ENCODE assay signal across 9 mouse cellular contexts in genomic region chr8:106060521-106060920, GRCm38 (mm10). TPM values are rescaled to one million over a fixed set of nuclear protein-coding genes. Genes with fewer than 3 reads are reported as not detected.
DNase-seq lines count a peak whose midpoint lies in the region; ATAC-seq and TF ChIP-seq lines count a peak whose summit lies in the region.
"Had no signal": no experiment of that assay in that cellular context is flagged by ENCODE, and none has a peak within 500 bp of the region (broad histone marks: within the 10 kb centered on the region; RNA-seq: fewer than 3 reads in every experiment).

No protein-coding gene starts in this region.

- no peak for TF ChIP-seq POLR2A in thymus, adult 2 months (IDR thresholded peaks at IDR 0.05; ENCODE audit: control insufficient read depth, extremely low read depth, insufficient read depth, low read length, poor library complexity)

- DNase-seq in embryo, embryonic 11 days = peak; percentile 3
- no peak for DNase-seq in embryo, embryonic 10 days (ENCODE audit: low spot score)
- no peak for DNase-seq in thymus, adult 2 months
- no peak for DNase-seq in thymus, adult 18-20 months
- no peak for DNase-seq in urinary bladder, postnatal 4 days (ENCODE audit: low spot score in 2 of 2)
- DNase-seq in yolk sac, embryonic 10.5 days (ENCODE audit: low spot score) = no peak

- H3K27ac ChIP-seq in thymus, adult 2 months (ENCODE audit: control insufficient read depth, insufficient read depth, low read length) = peak overlapping the region; percentile 73
- H3K27ac ChIP-seq in limb, embryonic 12.5 days = no peak overlapping the region
- no peak overlapping the region for H3K27ac ChIP-seq in stomach, embryonic 16.5 days (ENCODE audit: low read length)

- H3K4me3 ChIP-seq in thymus, adult 2 months (ENCODE audit: control insufficient read depth, insufficient read depth, low read length) = peak overlapping the region; percentile 53
- H3K4me3 ChIP-seq in limb, embryonic 12.5 days (replicated peaks) = peak overlapping the region; percentile 85
- H3K4me3 ChIP-seq in stomach, embryonic 16.5 days (replicated peaks; ENCODE audit: low read length) = peak overlapping the region; percentile 89

- H3K4me2 ChIP-seq in limb, embryonic 12.5 days = peak overlapping the region; percentile 81
- H3K4me2 ChIP-seq in stomach, embryonic 16.5 days (ENCODE audit: low read depth, low read length) = peak overlapping the region; percentile 63

- WGBS in thymus, adult 2 months = 0% methylated on average over 3 of the region's 3 CpGs
- WGBS in limb, embryonic 12.5 days = 5% methylated on average over 3 of the region's 3 CpGs
- WGBS in stomach, embryonic 16.5 days = 5% methylated on average over 3 of the region's 3 CpGs

- 0 out of 2 replicates have a peak, but pooled peaks cover 3% of the 10 kb centered on the region for H3K36me3 ChIP-seq in thymus, adult 2 months (ENCODE audit: control insufficient read depth, insufficient read depth, low read length)
- peaks cover 3% of the 10 kb centered on the region; the same call in 1 of the 2 replicates for H3K36me3 ChIP-seq in limb, embryonic 12.5 days
- H3K36me3 ChIP-seq in stomach, embryonic 16.5 days (ENCODE audit: control insufficient read depth, insufficient read depth, low read length) = no peaks in the 10 kb centered on the region

- peak overlapping the region; percentile 91 for H3K9ac ChIP-seq in limb, embryonic 12.5 days (replicated peaks)
- H3K9ac ChIP-seq in stomach, embryonic 16.5 days (ENCODE audit: low read length) = no peak overlapping the region; the same call in 1 of the 2 replicates

- no peak for ATAC-seq in limb, embryonic 12.5 days (ENCODE audit: insufficient number of reproducible peaks, insufficient read depth, low FRiP score, low TSS enrichment, low read depth)
- no peak for ATAC-seq in stomach, embryonic 16.5 days (ENCODE audit: insufficient read depth, low FRiP score)

- peaks cover 29% of the 10 kb centered on the region for H3K4me1 ChIP-seq in thymus, adult 2 months (replicated peaks; ENCODE audit: control insufficient read depth, insufficient read depth, low read length)
- peaks cover 22% of the 10 kb centered on the region for H3K4me1 ChIP-seq in limb, embryonic 12.5 days (replicated peaks)
- H3K4me1 ChIP-seq in stomach, embryonic 16.5 days (ENCODE audit: control insufficient read depth, insufficient read depth, low read length) = peaks cover 24% of the 10 kb centered on the region

- no peaks in the 10 kb centered on the region for H3K27me3 ChIP-seq in thymus, adult 2 months (ENCODE audit: control insufficient read depth, insufficient read depth, low read length)
- H3K27me3 ChIP-seq in limb, embryonic 12.5 days = no peaks in the 10 kb centered on the region
- no peaks in the 10 kb centered on the region for H3K27me3 ChIP-seq in stomach, embryonic 16.5 days (ENCODE audit: control insufficient read depth, insufficient read depth, low read length)

- no peaks in the 10 kb centered on the region for H3K9me3 ChIP-seq in limb, embryonic 12.5 days
- H3K9me3 ChIP-seq in stomach, embryonic 16.5 days (replicated peaks; ENCODE audit: control insufficient read depth, low read length) = no peaks in the 10 kb centered on the region

- TF ChIP-seq CTCF in thymus, adult 2 months (IDR thresholded peaks at IDR 0.05; ENCODE audit: borderline replicate concordance, control insufficient read depth, extremely low read depth, insufficient read depth, low read length, poor library complexity) = no peak

RNA-seq across cellular contexts. Expression of gene Nfatc3, which starts 1.9 kb away (rescaled TPM):
- 161 and 186 TPM in 2 replicates for polyA plus RNA-seq in thymus, adult 2 months (2012; rRNA removed)
- 9.1 and 9.2 TPM in 2 replicates for polyA plus RNA-seq in limb, embryonic 12.5 days (2016; fragmentation: Nextera tagmentation; extraction: Ambion mirVana)
- 4.7 and 5.3 TPM in 2 replicates for polyA plus RNA-seq in stomach, embryonic 16.5 days (2015; fragmentation: Nextera tagmentation; extraction: Ambion mirVana)

RNA-seq across cellular contexts. Expression of gene Ddx28, which starts 48.8 kb away (rescaled TPM):
- 16.7 and 20.3 TPM in 2 replicates for polyA plus RNA-seq in thymus, adult 2 months (2012; rRNA removed)
- polyA plus RNA-seq in limb, embryonic 12.5 days (2016; fragmentation: Nextera tagmentation; extraction: Ambion mirVana) = 21.0 and 22.9 TPM in 2 replicates
- polyA plus RNA-seq in stomach, embryonic 16.5 days (2015; fragmentation: Nextera tagmentation; extraction: Ambion mirVana) = 14.8 and 16.5 TPM in 2 replicates

RNA-seq across cellular contexts. Expression of gene Dpep2nb, which starts 54.7 kb away (rescaled TPM):
- polyA plus RNA-seq in thymus, adult 2 months (2012; rRNA removed) = not detected in 2 replicates
- polyA plus RNA-seq in limb, embryonic 12.5 days (2016; fragmentation: Nextera tagmentation; extraction: Ambion mirVana) = 0.26 TPM in 1 of 2 replicates, not detected in the other
- polyA plus RNA-seq in stomach, embryonic 16.5 days (2015; fragmentation: Nextera tagmentation; extraction: Ambion mirVana) = not detected in 2 replicates
- polyA plus RNA-seq: CD4-positive, CD25-positive, alpha-beta regulatory T cell, adult 4 months had no signal

Comparison
In these comparisons a context has a peak if more than half of its experiments do, and no peak if none do; other contexts are left out.
1. RNA of gene Nfatc3, which starts 1.9 kb away (polyA plus RNA-seq): 161 to 186 TPM in thymus, adult 2 months; 9.1 to 9.2 TPM in limb, embryonic 12.5 days and 4.7 to 5.3 TPM in stomach, embryonic 16.5 days; every median in the first group is over 10 times any median in the second.
2. Peak in every context shown above with its lines, with median percentiles within 50 percentile points of each other: H3K4me3 ChIP-seq.